Mouse (Mus musculus): ENCODE data around the gene Vmn2r106. TPM values are rescaled to one million over a fixed set of nuclear protein-coding genes. Genes with fewer than 3 reads are reported as not detected.

Gene Vmn2r106
- not detected in 2 replicates for polyA plus RNA-seq (2016; fragmentation: Nextera tagmentation; extraction: Ambion mirVana)

- H3K9me3 ChIP-seq, result no peaks in the 10 kb centered on the region
- no peak for DNase-seq (ENCODE audit: low spot score)
- 68% methylated on average over 1 of the region's 1 CpGs for WGBS
- H3K27ac ChIP-seq, result no peak within 1 kb of the TSS
- no peaks in the 10 kb centered on the region for H3K36me3 ChIP-seq
- no peak within 1 kb of the TSS for H3K4me3 ChIP-seq
- no peaks in the 10 kb centered on the region for H3K27me3 ChIP-seq (ENCODE audit: insufficient read depth, poor library complexity, severe bottlenecking)
- no peaks in the 10 kb centered on the region for H3K4me1 ChIP-seq
These were observed at the start of gene Vmn2r106 for GRCm38 (mm10) chr17:20285453-20285852. Vmn2r106 (minus strand) TSS chr17:20285553.

GRCm38 (mm10) chr17:20305790-20306189, 20.4 kb upstream of the Vmn2r106 start:
- WGBS, result 89% methylated on average over 1 of the region's 1 CpGs
- Histone ChIP-seq H3K4me3 (no peak overlapping the region), H3K27me3 (ENCODE audit: insufficient read depth, poor library complexity, severe bottlenecking) (no peaks in the 10 kb centered on the region)

GRCm38 (mm10) chr17:20286906-20287305, 1.6 kb upstream of the Vmn2r106 start:
- Histone ChIP-seq H3K27me3 (ENCODE audit: insufficient read depth, poor library complexity, severe bottlenecking) (no peaks in the 10 kb centered on the region), H3K27ac (no peak overlapping the region), H3K4me3 (no peak overlapping the region), H3K36me3 (no peaks in the 10 kb centered on the region), H3K9me3 (no peaks in the 10 kb centered on the region), H3K4me1 (no peaks in the 10 kb centered on the region)
- DNase-seq (ENCODE audit: low spot score), result no peak

More at GRCm38 (mm10) chr17:20305790-20306189, 20.4 kb upstream of the Vmn2r106 start:
- H3K9me3 ChIP-seq, result no peaks in the 10 kb centered on the region
- no peak overlapping the region for H3K27ac ChIP-seq
- no peaks in the 10 kb centered on the region for H3K36me3 ChIP-seq
- no peak for DNase-seq (ENCODE audit: low spot score)
- no peaks in the 10 kb centered on the region for H3K4me1 ChIP-seq

- DNase-seq (ENCODE audit: low spot score), result no peak
- Histone ChIP-seq H3K27ac (no peak overlapping the region), H3K9me3 (0 out of 2 replicates have a peak, but pooled peaks cover 2% of the 10 kb centered on the region), H3K36me3 (no peaks in the 10 kb centered on the region), H3K4me1 (no peaks in the 10 kb centered on the region), H3K27me3 (ENCODE audit: insufficient read depth, poor library complexity, severe bottlenecking) (no peaks in the 10 kb centered on the region), H3K4me3 (no peak overlapping the region)
- WGBS, result 67% methylated on average over 4 of the region's 4 CpGs
These were observed 29.8 kb downstream of the Vmn2r106 start for GRCm38 (mm10) chr17:20255522-20255921.

- no peaks in the 10 kb centered on the region for H3K9me3 ChIP-seq
- WGBS, result 73% methylated on average over 2 of the region's 2 CpGs
These were observed 50.4 kb downstream of the Vmn2r106 start, which contains the start of gene Vmn2r105 for GRCm38 (mm10) chr17:20234952-20235351. Vmn2r105 (minus strand) TSS chr17:20235052.

More at GRCm38 (mm10) chr17:20234952-20235351, 50.4 kb downstream of the Vmn2r106 start, which contains the start of gene Vmn2r105:
- Histone ChIP-seq H3K4me1 (no peaks in the 10 kb centered on the region), H3K36me3 (no peaks in the 10 kb centered on the region), H3K27ac (no peak within 1 kb of the TSS), H3K4me3 (no peak within 1 kb of the TSS), H3K27me3 (ENCODE audit: insufficient read depth, poor library complexity, severe bottlenecking) (no peaks in the 10 kb centered on the region)
- no peak for DNase-seq (ENCODE audit: low spot score)

Other genes with a start within 250 kb of the Vmn2r106 start
- gene Vmn2r104, start 237.2 kb downstream of the Vmn2r106 start, polyA plus RNA-seq (2016; fragmentation: Nextera tagmentation; extraction: Ambion mirVana), result not detected in 2 replicates
- not detected in 2 replicates for gene Fpr-rs7, start 171.3 kb downstream of the Vmn2r106 start, polyA plus RNA-seq (2016; fragmentation: Nextera tagmentation; extraction: Ambion mirVana)
- not detected in 2 replicates for gene Fpr-rs6, start 102.5 kb downstream of the Vmn2r106 start, polyA plus RNA-seq (2016; fragmentation: Nextera tagmentation; extraction: Ambion mirVana)
- gene Vmn2r105, start 50.5 kb downstream of the Vmn2r106 start, polyA plus RNA-seq (2016; fragmentation: Nextera tagmentation; extraction: Ambion mirVana), result not detected in 2 replicates
- gene Vmn2r107, start 59.7 kb upstream of the Vmn2r106 start, polyA plus RNA-seq (2016; fragmentation: Nextera tagmentation; extraction: Ambion mirVana), result not detected in 2 replicates
- not detected in 2 replicates for gene Vmn1r224, start 128.6 kb upstream of the Vmn2r106 start, polyA plus RNA-seq (2016; fragmentation: Nextera tagmentation; extraction: Ambion mirVana)
- gene Vmn2r108, start 195.8 kb upstream of the Vmn2r106 start, polyA plus RNA-seq (2016; fragmentation: Nextera tagmentation; extraction: Ambion mirVana), result not detected in 2 replicates
- not detected in 2 replicates for gene Vmn1r225, start 212.6 kb upstream of the Vmn2r106 start, polyA plus RNA-seq (2016; fragmentation: Nextera tagmentation; extraction: Ambion mirVana)